Mouse (Mus musculus) adipocyte (in vitro differentiated cells): ENCODE results near the gene Clmn.
A peak's percentile ranks its signal among the peaks of the same experiment; 100 is the strongest.
"Not testable (repeated sequence)": the region's sequence is repeated elsewhere in the genome, so short reads cannot be mapped to it uniquely, and the experiment has no call there.

ENCODE experiments used
- DNase-seq: peaks from one replicate; pipeline ENCODE4 v3.0.0-alpha.2; 2016; ENCODE audit warnings: low spot score

The Clmn gene

DNA sequence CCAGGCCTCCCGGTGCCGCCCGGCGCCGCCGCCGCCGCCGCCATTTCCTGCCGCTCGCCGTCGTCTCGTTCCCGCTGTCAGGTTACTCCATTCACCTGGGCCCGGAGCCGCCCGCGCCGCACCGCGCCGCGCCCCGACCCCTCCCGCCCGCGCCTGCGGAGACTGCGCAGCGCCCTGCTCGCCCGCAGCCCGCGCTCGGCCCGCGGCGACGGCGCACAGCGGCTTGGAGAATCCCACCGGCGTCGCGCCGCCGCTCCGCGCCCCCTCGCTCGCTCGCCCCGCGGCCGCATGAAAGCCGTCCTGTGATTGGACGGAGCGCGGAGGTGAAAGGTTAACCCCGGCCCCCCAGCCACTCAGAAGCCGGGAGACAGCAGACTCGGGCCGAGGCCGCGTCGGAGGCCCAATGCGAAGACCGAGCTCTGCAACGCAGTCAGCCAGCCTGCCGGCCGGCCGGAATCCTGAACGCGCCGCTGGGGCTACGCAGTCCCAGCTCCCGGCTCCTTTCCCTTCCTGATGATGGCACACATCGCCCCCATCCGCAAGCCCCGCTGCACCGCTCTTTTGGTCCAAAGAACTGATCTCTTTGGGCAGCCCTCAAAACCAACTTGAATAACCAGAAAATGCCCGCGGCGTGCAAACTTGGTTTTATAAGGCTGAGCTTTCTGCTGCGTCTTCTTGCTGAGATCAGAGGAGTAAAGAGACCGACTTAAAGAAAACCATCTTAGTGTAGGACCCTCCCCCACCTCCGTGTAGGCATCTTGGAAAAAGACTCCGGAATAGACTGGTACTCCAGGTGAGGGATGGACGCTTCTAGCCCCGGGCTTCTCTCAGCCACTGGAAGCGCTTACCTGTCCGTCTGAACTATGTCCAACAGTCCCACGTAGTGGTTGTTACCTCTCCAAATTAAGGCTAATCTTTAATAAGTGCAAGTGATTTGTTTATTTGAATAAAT is 112.8 kb downstream of the Clmn start, which contains the start of gene Dicer1:
Gene Dicer1 (minus strand): TSS at position 139 of the 952 bp plus-strand sequence.
- DNase-seq: peak; percentile 90

DNA sequence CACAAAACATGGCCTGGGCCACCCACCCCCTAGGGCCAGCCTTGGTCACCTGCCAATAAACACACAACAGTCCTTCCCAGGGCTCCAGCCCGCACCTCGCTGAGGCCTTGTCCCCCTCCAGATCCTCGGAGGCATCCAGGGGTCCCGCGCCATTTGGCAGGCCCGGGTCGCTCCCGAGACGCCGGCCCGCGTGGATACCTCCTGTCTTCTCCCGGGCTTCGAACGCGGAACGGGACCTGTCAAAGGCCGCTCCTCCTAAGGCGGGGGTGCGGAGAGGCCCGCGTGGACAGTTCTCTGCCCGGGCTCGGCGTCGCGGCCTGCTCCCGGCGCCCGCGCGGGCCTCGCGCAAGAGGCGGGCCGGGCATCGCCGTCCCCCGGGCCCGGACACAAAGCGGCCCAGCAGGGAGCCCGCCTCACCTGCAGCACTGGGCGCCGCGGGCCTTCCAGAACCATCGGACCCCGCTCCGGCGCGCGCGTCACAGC is 113.5 kb downstream of the Clmn start:
- no peak for DNase-seq

DNA sequence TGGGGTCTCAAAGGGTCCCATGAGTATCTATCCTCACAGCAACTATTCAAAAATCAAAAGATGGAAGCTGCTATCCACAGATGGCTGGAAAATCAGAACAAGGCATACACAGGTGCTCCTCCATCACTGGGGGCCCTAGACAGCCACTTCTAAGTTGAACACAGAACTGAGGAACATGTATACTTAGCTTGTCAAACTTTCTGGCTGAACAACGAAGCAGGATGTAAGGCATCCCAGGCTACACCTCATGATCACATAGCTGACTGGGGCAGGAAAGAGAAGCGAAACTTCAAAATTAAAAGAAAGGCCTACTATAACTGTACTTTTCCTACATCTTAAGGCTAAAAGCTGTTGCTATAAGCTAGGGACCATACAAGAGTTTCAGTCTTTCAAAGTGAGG is 115.9 kb downstream of the Clmn start:
- DNase-seq: no peak

DNA sequence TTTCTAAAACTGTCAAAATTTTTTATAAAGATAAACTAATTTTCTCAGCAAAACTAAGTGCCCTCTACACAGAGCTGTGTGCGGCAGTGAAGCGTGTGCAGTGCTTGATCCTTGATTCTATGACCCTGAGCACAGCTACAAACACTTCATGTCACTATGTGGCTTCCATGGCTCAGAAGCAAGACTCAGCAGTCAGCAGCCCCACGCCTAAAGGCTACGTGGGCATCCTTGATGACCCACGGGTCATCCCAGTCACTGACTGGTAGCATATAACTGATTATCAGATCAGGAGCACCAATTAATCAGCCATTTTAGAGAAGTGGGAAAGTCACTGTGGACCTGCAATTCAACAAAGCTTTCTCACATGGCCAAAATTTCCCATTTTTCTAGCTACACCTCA is 117.6 kb downstream of the Clmn start:
- no peak for DNase-seq

DNA sequence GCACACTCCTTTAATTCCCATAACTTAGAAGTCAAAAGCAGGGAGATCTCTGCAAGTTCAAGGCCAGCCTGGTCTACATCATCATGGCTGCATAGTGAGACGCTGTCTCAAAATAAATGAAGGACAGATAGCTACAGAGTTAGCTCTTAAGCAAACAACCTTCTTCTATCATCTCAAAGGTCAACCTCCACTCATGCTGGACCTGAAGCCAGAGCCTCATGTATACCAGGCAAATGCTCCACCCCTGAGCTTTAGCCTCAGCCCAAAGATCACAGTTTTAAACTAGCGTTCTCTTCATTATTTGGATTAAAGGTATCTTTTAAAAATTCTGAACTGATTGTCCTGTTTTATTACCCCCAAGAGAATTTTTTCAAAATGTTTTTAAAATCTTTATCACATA is 118.3 kb downstream of the Clmn start:
- DNase-seq: no peak

DNA sequence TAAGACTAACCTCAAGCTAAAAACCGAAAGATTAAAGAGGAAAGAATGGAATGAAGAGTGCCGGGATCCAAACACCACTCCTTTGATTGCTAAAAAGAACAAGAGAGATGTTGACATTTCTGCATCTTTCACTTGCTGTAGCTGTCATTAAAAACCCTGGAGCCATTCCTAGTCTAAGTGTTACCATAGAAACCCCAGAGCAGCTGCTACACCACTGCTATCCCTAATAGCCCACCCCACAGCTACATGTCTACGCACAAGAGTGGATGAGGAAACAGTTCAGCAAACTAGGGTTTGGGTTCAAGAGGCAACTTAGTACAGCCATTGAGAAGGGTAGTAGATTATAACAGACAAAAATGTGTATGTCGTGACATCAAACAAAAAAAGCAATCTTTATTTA is 121.2 kb downstream of the Clmn start:
- DNase-seq: no peak

DNA sequence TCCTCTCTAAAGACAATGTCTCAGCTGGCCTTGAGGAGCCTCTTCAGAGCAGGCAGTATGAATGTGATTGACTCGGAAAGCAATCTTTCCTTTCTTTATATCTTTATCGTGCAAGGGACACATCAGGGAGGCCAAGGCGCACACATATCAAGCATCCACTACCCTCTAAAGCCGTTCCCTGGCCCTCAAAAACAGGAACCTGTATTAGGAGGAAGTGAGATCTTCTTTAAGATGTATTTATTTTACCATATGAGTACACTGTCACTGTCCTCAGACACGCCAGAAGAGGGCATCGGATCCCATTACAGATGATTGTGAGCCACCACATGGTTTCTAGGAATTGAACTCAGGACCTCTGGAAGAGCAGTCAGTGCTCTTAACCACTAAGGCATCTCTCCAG is 122.6 kb downstream of the Clmn start:
- no peak for DNase-seq

DNA sequence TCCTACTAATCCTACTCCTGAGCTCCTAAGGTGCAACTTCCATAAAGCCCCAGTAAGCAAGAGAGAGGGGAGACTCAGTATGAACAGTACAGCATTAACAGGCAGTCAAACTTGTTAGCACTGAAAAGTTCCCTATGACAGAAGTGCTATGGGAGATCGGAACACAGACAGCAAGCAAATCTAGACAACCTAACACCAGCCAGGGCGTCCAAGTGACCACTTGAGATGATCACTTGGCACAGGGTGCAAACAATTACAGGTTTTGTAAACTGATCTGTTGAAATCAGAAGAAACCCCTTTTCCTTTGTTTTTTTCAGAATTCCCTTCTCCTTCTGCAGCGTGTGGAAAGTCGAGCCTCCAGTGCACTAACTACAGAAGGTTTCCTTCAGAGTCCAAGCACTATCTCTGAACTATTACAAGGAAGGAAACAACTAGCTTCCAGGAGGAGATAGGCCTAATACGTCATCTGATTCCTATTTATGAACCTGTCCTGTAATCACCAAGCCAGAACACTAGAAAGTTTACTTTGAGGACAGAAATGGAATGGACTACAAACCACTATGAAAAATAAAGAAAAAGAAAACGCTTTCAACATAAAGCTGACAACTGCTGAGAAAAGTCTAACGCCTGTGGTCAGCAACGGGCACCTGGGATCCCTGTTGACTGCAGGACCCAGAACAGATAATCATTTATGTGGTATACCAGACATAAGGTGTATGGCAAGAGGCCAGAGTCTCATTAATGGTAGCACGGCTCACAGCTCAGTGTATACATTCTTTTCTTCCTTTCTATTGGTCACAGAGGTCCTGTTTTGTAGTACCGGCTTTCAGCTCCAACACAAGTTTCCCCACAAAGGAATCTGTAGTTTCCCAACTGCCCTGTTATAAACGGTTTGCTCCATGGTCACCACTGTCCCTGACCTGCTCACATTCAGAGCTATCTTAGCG is 123.8 kb downstream of the Clmn start:
- no peak for DNase-seq

DNA sequence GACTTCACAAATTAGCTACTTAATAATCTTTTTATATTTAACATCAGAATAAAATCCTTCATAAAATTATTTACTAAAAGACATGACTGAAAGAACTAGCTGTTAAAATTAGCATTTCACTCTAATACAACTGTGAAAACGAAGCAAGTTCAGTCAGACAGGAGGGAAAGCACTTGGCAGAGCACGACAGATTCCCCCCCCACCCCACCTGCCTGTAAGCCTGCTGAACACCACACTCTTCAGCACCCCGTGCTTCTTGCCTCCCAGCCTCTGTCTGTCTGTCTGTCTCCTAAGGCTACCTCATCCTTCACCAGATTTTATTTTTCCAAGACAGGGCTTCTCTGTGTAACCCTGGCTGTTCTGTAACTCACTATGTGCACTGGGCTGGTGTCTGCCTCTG is 125.9 kb downstream of the Clmn start:
- DNase-seq: no peak

DNA sequence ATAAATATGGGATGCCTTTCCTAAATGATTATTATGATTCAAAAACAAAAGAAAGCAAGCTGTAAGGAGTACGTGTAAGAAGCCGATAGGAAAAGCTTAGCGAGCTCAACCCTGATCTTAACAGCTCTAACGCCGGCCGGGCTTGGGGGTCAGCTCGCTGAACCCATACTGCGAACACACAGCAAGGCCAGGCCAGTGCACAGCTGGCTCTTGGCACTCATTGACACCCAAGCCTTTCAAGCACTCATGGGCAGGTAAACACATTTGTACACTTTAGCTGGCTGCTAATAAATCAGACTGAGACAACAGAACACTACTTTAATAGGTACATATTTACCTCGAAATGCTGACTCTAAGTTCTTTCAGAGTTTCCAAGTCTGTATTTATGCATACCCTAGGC is 126.4 kb downstream of the Clmn start:
- no peak for DNase-seq

DNA sequence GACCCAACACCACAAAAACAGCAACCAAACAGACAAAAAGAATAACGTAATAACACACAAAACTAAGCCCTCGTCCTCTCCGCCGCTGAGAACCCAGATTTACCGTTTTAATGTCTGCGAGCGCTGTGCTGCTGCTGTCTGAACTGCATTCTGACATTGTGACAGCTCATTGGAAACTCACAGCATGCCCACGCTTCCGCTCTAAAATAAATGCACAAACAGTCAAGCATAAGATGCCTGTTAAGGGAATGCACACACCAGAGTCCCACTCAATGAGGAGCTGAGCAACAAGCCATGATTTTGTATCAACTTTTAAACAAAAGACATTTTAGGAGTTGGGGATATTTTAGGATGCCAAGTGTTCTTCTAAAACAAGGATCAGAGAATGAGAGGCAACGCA is 127.2 kb downstream of the Clmn start:
- no peak for DNase-seq

DNA sequence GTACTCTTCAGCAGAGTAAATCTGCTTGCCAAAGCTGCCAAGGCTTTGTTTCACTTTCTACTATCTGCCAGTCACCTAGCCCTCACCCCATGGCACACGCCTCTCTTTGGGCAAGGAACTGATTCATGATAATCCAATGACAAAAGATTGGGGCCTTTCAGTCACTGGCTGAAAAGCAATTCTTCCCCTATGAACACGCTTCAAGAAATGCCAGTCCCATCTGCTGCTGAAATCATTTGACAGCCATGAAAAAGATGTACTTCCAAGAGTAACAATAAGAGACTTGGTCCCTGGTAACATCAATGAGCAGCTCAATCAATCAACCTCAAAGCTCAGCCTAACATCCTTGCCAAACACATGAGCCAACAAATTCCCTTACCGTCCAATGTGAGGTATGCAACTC is 128.9 kb downstream of the Clmn start:
- no peak for DNase-seq

DNA sequence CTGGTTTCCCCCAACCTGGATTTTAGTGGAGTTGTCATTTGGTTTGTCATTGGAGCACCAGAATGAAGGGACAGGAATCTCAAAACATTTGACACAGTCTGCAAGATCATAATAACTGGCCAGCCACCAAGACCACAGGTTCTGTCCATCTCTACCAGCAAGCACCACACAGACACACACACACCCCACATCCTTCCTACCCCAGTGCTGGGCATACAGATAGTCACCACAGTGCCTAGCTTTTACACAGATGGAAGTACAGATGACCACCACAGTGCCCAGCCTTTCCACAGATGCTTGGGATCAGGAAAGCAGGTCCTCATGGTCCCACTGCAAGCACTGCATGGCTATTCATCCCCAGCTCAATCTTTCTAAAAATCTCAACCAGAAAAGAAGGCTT is 131.7 kb downstream of the Clmn start:
- DNase-seq: no peak

DNA sequence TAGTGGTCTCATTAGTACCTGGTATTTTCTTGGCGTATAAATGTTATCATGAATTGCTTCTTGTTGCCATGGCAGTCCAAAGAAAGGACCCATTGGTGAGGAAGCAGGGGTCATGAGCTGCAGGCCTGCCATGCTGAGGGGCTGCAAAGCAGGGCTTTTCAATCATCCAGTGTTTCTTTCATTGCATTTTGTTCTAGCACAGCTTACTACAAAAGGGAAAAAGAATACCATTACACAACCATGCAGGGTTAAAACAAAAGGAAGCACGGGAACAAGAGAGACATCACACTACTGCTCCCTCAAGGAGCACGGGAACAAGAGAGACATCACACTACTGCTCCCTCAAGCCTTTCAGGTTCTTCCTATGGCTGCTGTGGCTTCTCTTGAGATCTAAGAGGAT is 133.1 kb downstream of the Clmn start:
- DNase-seq: no peak

DNA sequence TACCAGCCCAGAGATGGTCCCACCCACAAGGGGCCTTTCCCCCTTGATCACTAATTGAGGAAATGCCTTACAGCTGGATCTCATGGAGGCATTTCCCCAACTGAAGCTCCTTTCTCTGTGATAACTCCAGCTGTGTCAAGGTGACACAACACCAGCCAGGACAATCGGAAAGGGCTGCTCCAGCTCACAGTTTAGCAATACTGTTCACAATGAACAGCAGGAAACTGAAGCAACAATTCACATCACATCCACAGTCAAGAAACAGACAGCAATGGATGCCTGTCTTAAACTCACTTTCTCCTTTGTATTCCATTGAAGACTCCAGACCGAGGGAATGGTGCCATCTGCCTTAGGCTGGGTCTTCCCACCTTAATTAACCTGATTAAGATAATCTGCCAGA is 138.4 kb downstream of the Clmn start:
- DNase-seq: not testable (repeated sequence)

DNA sequence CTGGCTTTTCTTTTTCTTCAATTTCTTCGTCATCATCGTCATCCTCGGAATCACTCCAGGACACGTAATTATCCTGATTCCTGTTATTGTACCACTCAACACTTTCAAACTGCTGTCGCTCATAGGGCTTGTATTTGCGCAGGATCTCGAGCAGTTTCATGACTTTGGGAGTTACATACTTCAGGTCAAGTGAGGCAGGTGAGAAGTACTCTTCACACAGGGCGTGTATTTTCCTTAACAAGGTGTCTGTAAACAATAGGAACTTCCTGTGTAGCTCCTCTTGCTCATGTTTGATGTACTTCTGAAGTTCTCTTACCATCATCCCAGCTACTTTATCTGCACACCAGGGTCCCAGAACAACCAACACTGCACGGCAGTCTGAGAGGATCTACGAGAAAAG is 142.8 kb downstream of the Clmn start:
- no peak for DNase-seq

DNA sequence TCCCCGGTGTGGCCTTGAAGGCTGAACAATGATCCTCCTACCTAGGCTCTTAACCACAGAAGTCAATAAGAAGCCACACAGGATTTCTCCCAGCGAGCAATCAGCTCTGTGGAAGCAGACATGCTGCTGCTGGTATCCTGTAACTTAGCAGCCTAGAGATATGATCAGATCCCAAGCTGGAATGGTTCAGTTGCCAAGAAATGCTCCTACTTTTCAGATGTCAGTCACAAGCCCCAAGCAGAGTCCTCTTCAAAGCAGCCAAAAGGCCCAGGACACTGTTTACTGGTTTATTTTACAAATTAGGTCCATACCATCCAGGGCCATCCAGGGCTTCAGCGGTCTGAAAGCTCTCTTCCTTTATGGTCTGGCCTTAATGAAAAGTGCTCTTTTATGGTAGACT is 143.9 kb downstream of the Clmn start:
- DNase-seq: no peak

DNA sequence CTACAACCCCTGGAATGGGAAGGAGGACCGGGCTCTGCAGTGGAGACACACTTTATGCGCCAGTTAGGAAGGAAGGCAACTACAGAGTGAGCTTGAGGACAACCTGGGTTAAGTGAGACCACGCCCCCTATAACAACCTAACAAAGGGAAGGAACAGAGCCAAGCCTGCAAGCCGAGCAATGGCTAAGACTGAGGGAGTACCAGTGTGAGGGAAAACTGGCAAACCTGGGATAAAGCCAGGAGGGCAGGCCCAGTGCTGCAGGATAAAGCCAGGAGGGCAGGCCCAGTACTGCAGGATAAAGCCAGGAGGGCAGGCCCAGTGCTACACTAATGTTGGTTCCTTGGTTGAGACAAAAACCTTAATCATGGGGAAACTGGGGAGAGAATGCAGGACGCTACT is 145.9 kb downstream of the Clmn start:
- DNase-seq: peak; percentile 97

DNA sequence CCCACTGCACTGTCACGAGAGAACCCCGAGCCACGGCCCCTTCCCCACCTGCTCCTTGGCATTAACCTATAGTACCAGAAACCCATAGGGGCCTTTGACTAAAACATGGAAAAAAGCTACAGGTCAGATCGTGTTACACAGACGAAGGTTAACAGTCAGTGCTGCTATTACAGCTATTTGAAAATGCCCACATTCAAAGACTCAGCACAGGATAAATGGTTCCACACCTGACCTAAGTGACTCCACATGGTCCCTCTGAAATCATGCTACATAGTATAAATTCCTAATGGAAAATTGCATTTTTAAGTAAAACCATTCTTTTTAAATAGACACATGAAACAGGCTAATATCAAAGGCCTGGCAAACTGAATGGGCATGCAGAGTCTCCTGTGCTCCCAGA is 148.5 kb downstream of the Clmn start:
- no peak for DNase-seq

DNA sequence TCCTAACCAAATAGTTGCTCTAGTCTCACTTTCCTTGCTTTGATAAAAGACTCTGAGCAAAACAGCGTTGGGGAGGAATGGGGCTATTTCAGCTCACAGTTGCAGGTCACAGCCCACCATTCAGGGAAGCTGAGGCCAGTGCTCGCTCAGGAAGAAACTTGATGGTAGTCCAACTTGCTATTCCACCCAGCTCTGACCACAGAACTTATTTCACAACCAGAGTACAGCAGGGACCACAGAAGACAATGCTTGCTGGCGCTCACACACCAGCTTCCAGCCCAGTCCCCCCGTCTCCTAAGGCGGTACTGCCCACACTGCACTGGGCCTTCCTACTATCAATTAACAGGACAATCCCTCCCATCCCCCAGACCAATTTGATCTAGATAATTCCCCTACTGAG is 149.4 kb downstream of the Clmn start:
- DNase-seq: no peak
